ENCODE assay signal across 33 mouse cellular contexts in the genomic region with DNA sequence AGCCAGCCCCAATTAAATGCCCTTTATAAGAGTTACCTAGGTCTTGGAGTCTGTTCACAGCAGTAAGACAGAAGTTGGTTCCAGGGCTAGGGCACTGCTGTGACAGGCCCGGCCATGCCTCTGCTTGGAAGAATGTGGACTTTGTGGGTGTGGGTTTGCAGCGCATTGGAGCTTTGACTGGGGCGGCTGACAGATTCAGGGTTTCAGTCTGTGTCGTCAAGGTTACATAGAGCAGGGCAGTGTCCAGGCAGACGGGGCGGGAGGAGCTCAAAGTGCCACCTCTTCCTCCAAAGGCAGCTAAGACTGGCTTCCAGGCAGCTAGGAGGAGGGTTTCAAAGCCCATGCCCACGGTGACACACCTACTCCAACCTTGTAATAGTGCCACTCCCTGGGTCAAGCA. TPM values are rescaled to one million over a fixed set of nuclear protein-coding genes. Genes with fewer than 3 reads are reported as not detected.
DNase-seq lines count a peak whose midpoint lies in the region; ATAC-seq and TF ChIP-seq lines count a peak whose summit lies in the region.
"Had no signal": no experiment of that assay in that cellular context is flagged by ENCODE, and none has a peak within 500 bp of the region (broad histone marks: within the 10 kb centered on the region; RNA-seq: fewer than 3 reads in every experiment).

No protein-coding gene starts in this region.

- no peaks in the 10 kb centered on the region for H3K4me1 ChIP-seq in stomach, postnatal 0 days (replicated peaks; ENCODE audit: control insufficient read depth, insufficient read depth)
- H3K4me1 ChIP-seq: embryonic facial prominence, embryonic 10.5 days; embryonic facial prominence, embryonic 15.5 days; heart, embryonic 12.5 days; hindbrain, embryonic 15.5 days; limb, embryonic 12.5 days; liver, embryonic 15.5 days; neural tube, embryonic 12.5 days had no signal

- H3K9ac ChIP-seq in stomach, postnatal 0 days (ENCODE audit: low read length) = no peak overlapping the region
- H3K9ac ChIP-seq: embryonic facial prominence, embryonic 15.5 days; heart, embryonic 12.5 days; hindbrain, embryonic 15.5 days; limb, embryonic 12.5 days; liver, embryonic 15.5 days; lung, embryonic 14.5 days; neural tube, embryonic 12.5 days had no signal

- no peak for TF ChIP-seq CTCF in stomach, postnatal 0 days (IDR thresholded peaks at IDR 0.05; ENCODE audit: low read depth)

- TF ChIP-seq EP300 in stomach, postnatal 0 days (optimal IDR thresholded peaks at IDR 0.05) = no peak

- H3K27me3 ChIP-seq in stomach, postnatal 0 days (ENCODE audit: control insufficient read depth, insufficient read depth, low read length) = no peaks in the 10 kb centered on the region
- H3K27me3 ChIP-seq: embryonic facial prominence, embryonic 15.5 days; heart, embryonic 12.5 days; hindbrain, embryonic 15.5 days; limb, embryonic 12.5 days; liver, embryonic 15.5 days; neural tube, embryonic 12.5 days; Patski had no signal

- WGBS in stomach, postnatal 0 days = 57% methylated on average over 7 of the region's 7 CpGs

- H3K4me3 ChIP-seq in stomach, postnatal 0 days (ENCODE audit: low read depth, low read length) = no peak overlapping the region
- H3K4me3 ChIP-seq: embryonic facial prominence, embryonic 10.5 days; embryonic facial prominence, embryonic 15.5 days; heart, adult 2 months; heart, embryonic 12.5 days; hindbrain, embryonic 15.5 days; limb, embryonic 12.5 days; liver, embryonic 15.5 days; myocyte; neural tube, embryonic 12.5 days had no signal

- peaks cover 11% of the 10 kb centered on the region for H3K36me3 ChIP-seq in stomach, postnatal 0 days (ENCODE audit: control insufficient read depth, insufficient read depth, low read length)

- DNase-seq in adrenal gland, postnatal 10 days = peak; percentile 13
- no peak for DNase-seq in adrenal gland, adult 18-20 months (ENCODE audit: low spot score in 2 of 2)
- peak; percentile 19 for DNase-seq in ES-CJ7 (ENCODE audit: low read depth, low spot score)
- DNase-seq in fat pad, adult 2 months (ENCODE audit: extremely low read depth, low read depth, low spot score) = peak; percentile 14
- DNase-seq in stomach, postnatal 0 days (ENCODE audit: low spot score) = peak; percentile 54
- no peak for DNase-seq in layer of hippocampus, postnatal 10 days (ENCODE audit: low spot score in 2 of 2)
- no peak for DNase-seq in gastrocnemius, postnatal 10 days
- no peak for DNase-seq in kidney, adult 8-10 months
- DNase-seq: cerebellum, adult 8-10 months; cerebellum, postnatal 25 days; heart, adult 2 months; kidney, adult 2 months; kidney, postnatal 4 days; lung, embryonic 14.5 days; lung, postnatal 36 days; right cerebral cortex, adult 18-20 months; right cerebral cortex, postnatal 4 days; thymus, adult 18-20 months; thymus, postnatal 25 days had no signal

- peak; percentile 87 for ATAC-seq in stomach, postnatal 0 days (ENCODE audit: low FRiP score, low TSS enrichment)
- ATAC-seq: forebrain, embryonic 14.5 days; inflammation-experienced regulatory T-cells, adult 6 months; midbrain, embryonic 16.5 days; Patski had no signal

- no peak overlapping the region for H3K4me2 ChIP-seq in stomach, postnatal 0 days (replicated peaks; ENCODE audit: low read depth)
- H3K4me2 ChIP-seq: embryonic facial prominence, embryonic 15.5 days; heart, embryonic 12.5 days; hindbrain, embryonic 15.5 days; limb, embryonic 12.5 days; liver, embryonic 15.5 days; lung, embryonic 14.5 days; midbrain, embryonic 11.5 days; neural tube, embryonic 12.5 days had no signal

- H3K27ac ChIP-seq in stomach, postnatal 0 days (replicated peaks) = no peak overlapping the region
- H3K27ac ChIP-seq: embryonic facial prominence, embryonic 10.5 days; embryonic facial prominence, embryonic 15.5 days; heart, adult 2 months; hindbrain, embryonic 15.5 days; kidney, postnatal 0 days; limb, embryonic 12.5 days; liver, embryonic 15.5 days; neural tube, embryonic 12.5 days had no signal

- H3K9me3 ChIP-seq in stomach, postnatal 0 days (ENCODE audit: control insufficient read depth, low read length) = no peaks in the 10 kb centered on the region
- H3K9me3 ChIP-seq: embryonic facial prominence, embryonic 10.5 days; embryonic facial prominence, embryonic 15.5 days; heart, embryonic 12.5 days; hindbrain, embryonic 15.5 days; limb, embryonic 12.5 days; liver, embryonic 15.5 days; neural tube, embryonic 12.5 days had no signal

RNA-seq across cellular contexts. Expression of a gene that starts 49.9 kb away (rescaled TPM):
- total RNA-seq in adrenal gland, postnatal 10 days (2021) = 10 to 100 TPM; 18.2 to 26.2 TPM
- 10 to 100 TPM; 19.6 to 21.0 TPM for total RNA-seq in adrenal gland, adult 18-20 months (2021)
- polyA plus RNA-seq in stomach, postnatal 0 days (2015; fragmentation: Nextera tagmentation; extraction: Ambion mirVana) = 5.4 and 7.6 TPM in 2 replicates
- 10 to 100 TPM; 34.0 to 36.3 TPM for total RNA-seq in layer of hippocampus, postnatal 10 days (2021)
- 10 to 100 TPM; 15.3 to 19.9 TPM for total RNA-seq in gastrocnemius, postnatal 10 days (2021)

Comparison
In these comparisons a context has a peak if more than half of its experiments do, and no peak if none do; other contexts are left out.
1. DNase-seq: peak in adrenal gland, postnatal 10 days (single experiment), ES-CJ7 (single experiment), fat pad, adult 2 months (single experiment) and stomach, postnatal 0 days (single experiment); none in adrenal gland, adult 18-20 months (0 of 2), layer of hippocampus, postnatal 10 days (0 of 2), gastrocnemius, postnatal 10 days (single experiment) and kidney, adult 8-10 months (0 of 2).